Mouse (Mus musculus) ES-E14 (cell line): ENCODE measurements at regions not wholly inside any gene's neighbourhood (a gene's known extent, or its start where the extent isn't known, plus 50 kb on each side); places are given as distances from the start of the nearest gene placed in this dataset.

Source experiments
- DNase-seq: peaks from one replicate; pipeline ENCODE4 v3.0.0-alpha.2; 2013; ENCODE audit warnings: low read depth, low spot score
- H3K27ac ChIP-seq: 2 replicates; pipeline ENCODE4 v1.5.1; 2012; ENCODE audit warnings: low read depth, mild to moderate bottlenecking, low read length, moderate library complexity, mixed read lengths; ENCODE audit not compliant: poor library complexity, insufficient read depth, severe bottlenecking
- H3K36me3 ChIP-seq: 2 replicates; pipeline ENCODE4 v1.6.1; 2012; ENCODE audit warnings: mild to moderate bottlenecking, low read length, moderate library complexity, mixed read lengths; ENCODE audit not compliant: control insufficient read depth, poor library complexity, insufficient read depth, severe bottlenecking
- H3K4me1 ChIP-seq, 2 experiments: fragments of 150-350 bp in 1 of 2; sonication (generic) in 1 of 2; 2 replicates each; pipeline ENCODE4 v1.6.1; 2012; ENCODE audit warnings: low read length in 2 of 2, mild to moderate bottlenecking in 1 of 2, mixed read lengths in 1 of 2; ENCODE audit not compliant: control insufficient read depth in 2 of 2, insufficient read depth in 2 of 2, poor library complexity in 1 of 2
- H3K4me3 ChIP-seq, 2 experiments: fragments of 150-350 bp in 1 of 2; sonication (generic) in 1 of 2; 2 replicates each; pipeline ENCODE4 v1.5.1; 2012; ENCODE audit warnings: low read length in 2 of 2, low read depth in 1 of 2, mild to moderate bottlenecking in 1 of 2, mixed read lengths in 1 of 2; ENCODE audit not compliant: insufficient read depth in 1 of 2, poor library complexity in 1 of 2, severe bottlenecking in 1 of 2
- H3K9ac ChIP-seq: 2 replicates; pipeline ENCODE4 v1.6.1; 2012; ENCODE audit warnings: low read depth, mild to moderate bottlenecking, low read length, mixed read lengths; ENCODE audit not compliant: poor library complexity, insufficient read depth, severe bottlenecking
- H3K9me3 ChIP-seq: fragments of 150-350 bp; sonication (generic); 2 replicates; pipeline ENCODE4 v1.6.1; 2012; ENCODE audit warnings: low read depth, mild to moderate bottlenecking, low read length; ENCODE audit not compliant: control insufficient read depth, insufficient read depth
- CHD2 ChIP-seq: IDR thresholded peaks from 2 replicates; pipeline ENCODE4 v1.6.1; 2014; ENCODE audit warnings: mild to moderate bottlenecking, low read depth, low read length, inconsistent platforms
- HCFC1 ChIP-seq: IDR thresholded peaks from 2 replicates; pipeline ENCODE4 v1.6.1; 2012; ENCODE audit warnings: low read length, inconsistent platforms, borderline replicate concordance; ENCODE audit not compliant: insufficient read depth
- MAFK ChIP-seq: IDR thresholded peaks from 2 replicates; pipeline ENCODE4 v1.6.1; 2014; ENCODE audit warnings: mild to moderate bottlenecking, low read depth, low read length, inconsistent platforms; ENCODE audit not compliant: insufficient read depth
- ZC3H11A ChIP-seq: IDR thresholded peaks from 2 replicates; pipeline ENCODE4 v1.6.1; 2012; ENCODE audit warnings: low read depth, mild to moderate bottlenecking, inconsistent platforms, low read length, borderline replicate concordance
- ZNF384 ChIP-seq: IDR thresholded peaks from 2 replicates; pipeline ENCODE4 v1.6.1; 2012; ENCODE audit warnings: low read depth, low read length, inconsistent platforms
- in situ Hi-C, 2 experiments: fragments of 600-800 bp; cut with MboI; formaldehyde crosslinking; loops; one replicate each; pipeline ENCODE4 v1.15.1; 2025; ENCODE audit warnings: low sequenced_read_pairs in 2 of 2, inconsistent platforms in 1 of 2; ENCODE audit not compliant: unreplicated experiment in 2 of 2

GRCm38 (mm10) chr9:91503657-91504329, 138.2 kb upstream of the Zic1 start:
- no peak for TF ChIP-seq CHD2
- H3K9me3 ChIP-seq = no peaks in the 10 kb centered on the region
- H3K4me3 ChIP-seq = no peak overlapping the region
- H3K9ac ChIP-seq = no peak overlapping the region
- no peak overlapping the region for H3K27ac ChIP-seq
- no peak for DNase-seq
- H3K36me3 ChIP-seq = no peaks in the 10 kb centered on the region
- in situ Hi-C loops = no loop called here
- H3K4me1 ChIP-seq = no peaks in the 10 kb centered on the region

DNA sequence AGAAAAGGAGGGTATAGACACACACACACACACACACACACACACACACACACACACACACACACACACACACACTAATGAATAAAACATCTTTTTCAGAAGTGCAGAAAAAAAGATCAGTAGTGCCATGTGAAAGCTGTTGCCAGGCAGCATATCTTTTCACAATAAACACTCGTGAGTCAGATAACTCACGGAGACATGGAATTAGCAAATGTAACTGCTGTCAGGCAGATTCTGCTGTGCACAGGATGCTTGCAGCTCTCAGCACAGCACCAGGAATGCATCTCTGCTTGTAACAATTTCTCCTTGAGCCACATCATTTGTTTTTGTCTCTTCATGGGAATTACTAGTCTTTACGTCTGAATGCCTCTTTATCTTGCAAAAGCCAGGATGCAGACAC, 111.0 kb upstream of the Zic1 start:
- H3K36me3 ChIP-seq = no peaks in the 10 kb centered on the region

DNA sequence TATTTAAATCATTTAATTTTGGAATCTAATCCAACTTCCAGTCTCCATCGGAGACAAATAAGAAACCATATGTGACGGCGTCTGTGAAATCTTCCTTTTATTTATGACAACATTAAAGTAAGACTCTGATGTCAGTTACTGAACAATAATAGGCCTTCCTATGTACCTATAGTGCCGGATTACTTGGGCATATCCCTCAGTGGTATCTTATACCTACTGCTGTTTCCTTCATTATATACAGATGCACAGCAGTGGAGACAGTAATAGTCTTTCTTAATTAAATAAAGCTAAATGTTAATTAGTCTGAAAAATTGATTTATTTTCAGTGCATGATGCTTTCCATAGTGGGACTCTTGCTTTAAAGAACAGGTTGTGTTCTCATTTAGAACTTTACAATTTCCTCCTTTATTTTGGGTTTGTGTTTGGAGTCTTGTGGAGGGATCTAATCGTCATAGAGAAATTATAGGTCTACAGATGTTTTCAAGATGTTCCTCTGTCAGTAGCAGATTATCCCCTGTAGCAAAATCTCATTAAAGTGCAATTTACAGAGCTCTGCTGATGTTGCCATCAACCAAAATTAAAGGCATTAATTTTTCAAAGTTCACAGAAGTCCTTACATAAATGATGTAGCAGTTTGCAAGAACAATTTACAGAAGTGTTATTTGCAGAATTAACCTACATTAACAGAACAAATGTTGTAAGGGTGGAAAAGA, 97.3 kb upstream of the Zic1 start:
- Histone ChIP-seq H3K36me3 (no peaks in the 10 kb centered on the region), H3K4me3 (no peak overlapping the region), H3K9ac (no peak overlapping the region), H3K9me3 (no peaks in the 10 kb centered on the region), H3K4me1 (no peaks in the 10 kb centered on the region), H3K27ac (no peak overlapping the region)
- no peak for DNase-seq
- in situ Hi-C loops = no loop called here
- TF ChIP-seq CHD2 (no peak), ZNF384 (no peak), ZC3H11A (no peak), HCFC1 (no peak), MAFK (no peak)

More for the DNA sequence above, 111.0 kb upstream of the Zic1 start:
- Histone ChIP-seq H3K27ac (no peak overlapping the region), H3K4me3 (no peak overlapping the region), H3K9me3 (no peaks in the 10 kb centered on the region), H3K9ac (no peak overlapping the region), H3K4me1 (no peaks in the 10 kb centered on the region)
- no peak for DNase-seq
- no peak for TF ChIP-seq CHD2
- no peak for TF ChIP-seq HCFC1
- no peak for TF ChIP-seq ZC3H11A
- no peak for TF ChIP-seq MAFK
- no peak for TF ChIP-seq ZNF384
- in situ Hi-C loops = no loop called here

- no peaks in the 10 kb centered on the region for H3K36me3 ChIP-seq
- no peaks in the 10 kb centered on the region for H3K4me1 ChIP-seq
- H3K9me3 ChIP-seq = no peaks in the 10 kb centered on the region
- no peak for TF ChIP-seq HCFC1
- no peak for TF ChIP-seq ZC3H11A
- no peak for TF ChIP-seq CHD2
- no peak for TF ChIP-seq MAFK
- no peak for TF ChIP-seq ZNF384
- H3K9ac ChIP-seq = no peak overlapping the region
- no peak overlapping the region for H3K4me3 ChIP-seq
- DNase-seq = peak; percentile 20
- no peak overlapping the region for H3K27ac ChIP-seq
- in situ Hi-C loops = no loop called here
Observed at GRCm38 (mm10) chr9:91459921-91460320, 94.3 kb upstream of the Zic1 start.
